Mouse (Mus musculus): Measurements from ENCODE around the gene Kif13a. TPM values are rescaled to one million over a fixed set of nuclear protein-coding genes. Genes with fewer than 3 reads are reported as not detected.
A peak's percentile ranks its signal among the peaks of the same experiment; 100 is the strongest.

The Kif13a gene
- total RNA-seq, 2 experiments from 2014 or later, result 24.6 to 28.2 TPM

DNA sequence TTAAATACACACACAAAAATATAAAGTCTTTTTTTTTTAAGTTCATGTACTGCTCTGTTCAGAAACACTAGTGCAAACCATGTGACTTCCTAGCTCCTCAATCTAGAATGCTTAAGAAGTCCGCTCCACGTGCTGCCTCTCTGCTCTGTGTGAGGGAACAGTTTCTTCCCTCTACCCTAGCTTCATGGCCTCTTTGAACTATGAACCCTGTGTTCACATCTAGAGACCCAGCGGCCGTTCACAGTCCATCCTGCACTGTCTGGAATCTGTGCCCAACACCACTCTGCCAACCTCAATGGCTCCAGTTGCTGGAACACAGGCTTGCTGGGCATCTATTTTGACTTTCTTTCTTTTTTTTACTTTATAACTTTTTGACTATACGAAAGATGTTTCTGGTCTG lies 75.2 kb downstream of the Kif13a start:
- no peak for DNase-seq (ENCODE audit: low spot score in 2 of 2)
- intact Hi-C loops (cut with DNase I), result no loop called here

DNA sequence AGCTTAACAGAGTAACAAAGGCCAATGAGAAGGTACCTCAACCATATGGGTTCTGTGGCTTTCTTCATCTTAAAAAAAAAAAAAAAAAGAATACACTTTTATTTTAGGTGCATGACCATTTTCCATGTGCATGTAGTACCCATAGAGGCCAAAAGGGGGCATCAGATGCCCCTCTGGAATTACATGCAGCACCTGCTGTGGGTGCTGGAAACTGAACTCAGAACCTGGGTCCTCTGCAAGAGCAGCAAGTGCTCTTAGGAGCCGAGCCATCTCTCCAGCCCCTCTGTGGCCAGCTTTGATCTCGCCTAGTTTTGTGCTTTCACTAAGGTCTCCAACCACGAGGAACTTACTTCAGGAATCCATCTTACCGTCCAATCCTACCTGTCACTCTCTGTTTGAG lies 77.2 kb downstream of the Kif13a start:
- intact Hi-C loops (cut with DNase I), result no loop called here
- DNase-seq (ENCODE audit: low spot score in 2 of 2), result no peak

DNA sequence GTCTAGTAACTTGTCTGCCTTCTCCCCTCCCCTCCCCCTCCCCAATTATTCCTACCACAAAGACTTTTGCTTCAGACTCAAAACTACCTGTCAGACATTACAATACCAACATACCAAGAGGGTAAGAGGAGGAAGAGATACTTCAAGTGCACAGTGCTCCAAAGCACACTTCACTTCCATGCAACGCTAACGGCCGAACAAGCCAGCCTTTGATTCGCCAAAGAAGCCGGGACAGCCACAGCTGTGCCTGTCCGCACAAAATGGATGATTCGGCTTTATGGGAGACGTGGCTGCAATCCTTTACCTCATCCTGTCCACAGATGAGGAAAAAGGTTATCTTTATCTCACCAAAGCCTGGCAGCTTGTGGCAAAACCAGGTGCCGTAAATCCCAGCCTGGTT lies 84.2 kb downstream of the Kif13a start:
- DNase-seq (ENCODE audit: low spot score in 2 of 2), result no peak
- intact Hi-C loops (cut with DNase I), result no loop called here

- intact Hi-C loops (cut with DNase I), result loop anchor here (5.0 kb wide), 1 partner anchor 83 kb away; the partner anchor contains the start of gene Kif13a
- DNase-seq (ENCODE audit: low spot score in 2 of 2), result no peak
Measured at GRCm38 (mm10) chr13:46844561-46845235, 85.0 kb downstream of the Kif13a start.

DNA sequence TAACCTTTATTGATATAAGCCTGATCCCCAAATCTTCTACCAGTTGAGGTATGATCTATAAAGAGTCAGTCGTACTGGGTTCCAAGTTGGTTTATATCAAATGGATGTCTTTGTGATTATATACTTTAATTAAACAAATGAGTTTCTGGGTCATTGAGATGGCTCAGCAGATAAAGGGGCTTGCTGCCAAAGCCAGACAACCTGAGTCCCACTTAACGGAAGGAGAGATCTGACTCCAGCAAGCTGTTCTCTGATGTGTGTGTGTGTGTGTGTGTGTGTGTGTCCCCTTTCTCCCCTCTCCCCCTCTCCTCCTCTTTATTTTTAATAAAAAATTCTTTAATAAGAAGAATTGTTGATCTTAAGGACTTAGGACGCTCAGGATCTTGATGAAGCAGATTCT lies 86.0 kb downstream of the Kif13a start:
- intact Hi-C loops (cut with DNase I), result loop anchor here (5.0 kb wide), 1 partner anchor 84 kb away; the partner anchor contains the start of gene Kif13a
- no peak for DNase-seq (ENCODE audit: low spot score in 2 of 2)

DNA sequence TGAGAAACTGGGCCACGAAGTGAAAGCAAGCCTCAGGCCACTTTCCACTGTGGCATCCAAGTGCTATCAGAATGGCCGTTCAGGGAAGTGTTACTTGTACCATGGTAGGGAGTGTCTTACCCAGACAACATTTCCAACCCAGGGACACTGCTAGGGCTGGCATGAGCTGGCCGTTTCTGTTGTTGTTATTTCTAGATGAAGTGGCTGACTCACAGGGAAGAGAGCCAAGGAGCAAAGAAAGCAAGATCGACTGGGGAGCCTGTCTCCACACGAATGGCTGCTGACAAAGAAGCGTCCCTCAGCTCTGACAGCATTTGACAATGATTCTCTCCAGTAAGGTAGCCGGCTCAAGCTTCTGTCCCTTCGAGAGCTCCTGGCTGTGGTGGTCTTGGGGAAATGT lies 87.5 kb downstream of the Kif13a start:
- intact Hi-C loops (cut with DNase I), result loop anchor here (5.0 kb wide), 1 partner anchor 85 kb away; the partner anchor contains the start of gene Kif13a
- DNase-seq (ENCODE audit: low spot score in 2 of 2), result no peak

DNA sequence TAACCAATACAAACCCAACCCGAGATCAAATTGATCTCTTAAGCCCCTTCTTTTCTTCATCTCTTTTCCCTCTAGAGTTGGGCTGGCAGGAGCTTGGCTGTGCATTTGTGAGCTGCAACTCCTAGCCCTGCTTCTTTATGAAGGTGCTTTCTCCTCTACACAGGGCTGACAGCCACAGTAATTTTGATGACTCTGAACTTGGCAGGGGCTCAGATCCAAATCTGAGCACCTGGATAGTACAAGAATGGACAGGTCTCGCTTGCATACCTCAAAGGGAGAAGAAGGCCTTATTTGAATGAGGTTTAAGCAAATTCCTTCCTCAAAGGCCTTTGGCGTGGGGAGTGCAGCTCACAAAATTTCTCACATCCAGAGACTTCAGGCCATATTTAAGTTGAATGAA lies 88.0 kb downstream of the Kif13a start:
- intact Hi-C loops (cut with DNase I), result loop anchor here (5.0 kb wide), 1 partner anchor 86 kb away; the partner anchor contains the start of gene Kif13a
- DNase-seq (ENCODE audit: low spot score in 2 of 2), result no peak

DNA sequence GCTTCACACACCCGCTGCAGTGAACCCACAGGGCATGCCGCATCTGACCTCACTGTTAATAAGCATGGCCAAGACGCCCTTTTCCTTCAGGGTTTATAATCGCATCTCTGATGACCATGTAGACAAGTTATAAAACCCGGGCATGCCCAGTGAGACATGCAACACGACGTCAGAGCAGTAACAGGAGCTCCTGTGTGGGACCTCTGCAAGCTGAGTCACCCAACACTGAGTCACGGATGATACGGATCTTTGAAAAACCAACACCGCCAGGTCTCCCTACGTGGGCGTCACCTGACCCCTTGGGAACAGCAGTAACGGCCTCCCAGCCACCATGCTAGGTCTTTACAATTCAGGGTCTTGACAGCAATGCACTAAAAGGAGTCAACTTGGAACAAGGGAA lies 89.0 kb downstream of the Kif13a start:
- DNase-seq (ENCODE audit: low spot score in 2 of 2), result no peak
- intact Hi-C loops (cut with DNase I), result loop anchor here (5.0 kb wide), 1 partner anchor 87 kb away; the partner anchor contains the start of gene Kif13a

DNA sequence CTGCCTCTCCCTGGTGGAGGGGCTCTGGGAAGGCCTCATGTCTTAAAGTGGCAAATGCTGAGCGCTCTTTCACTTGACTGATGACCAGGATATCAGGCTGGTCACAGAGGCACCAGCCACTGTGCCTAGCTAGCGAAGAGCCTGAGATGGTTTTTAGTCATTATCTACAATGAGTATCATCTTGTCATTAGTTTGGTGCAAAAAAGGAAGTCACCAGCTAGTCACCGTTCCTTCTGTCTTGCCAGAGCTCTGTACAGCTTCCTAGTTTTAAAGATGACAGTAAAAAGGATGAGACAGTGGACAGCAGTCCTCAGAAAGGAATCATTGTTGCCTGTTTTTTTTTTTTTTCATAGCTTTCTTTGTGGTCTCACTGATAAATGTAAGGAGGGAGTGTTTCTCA lies 90.4 kb downstream of the Kif13a start:
- intact Hi-C loops (cut with DNase I), result no loop called here
- DNase-seq (ENCODE audit: low spot score in 2 of 2), result no peak

DNA sequence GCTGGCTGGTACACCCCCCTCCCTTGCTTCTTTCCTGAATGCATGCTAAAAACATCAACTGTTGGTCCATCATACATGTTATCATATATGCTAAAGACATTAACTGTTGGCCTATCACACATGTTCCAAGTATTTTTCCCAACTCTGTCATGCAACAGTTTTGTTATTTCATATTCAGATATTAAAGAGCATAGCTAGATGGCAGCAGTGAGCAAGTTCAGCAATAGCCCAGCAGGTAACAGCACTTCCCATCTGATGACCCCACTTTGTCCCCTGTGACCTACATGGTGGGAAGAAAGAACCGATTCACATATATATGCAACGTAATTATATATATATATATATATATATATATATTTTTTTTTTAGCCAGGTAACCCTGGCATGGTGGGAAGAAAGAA lies 91.1 kb downstream of the Kif13a start:
- peak in 1 of 2 experiments; percentile 42 for DNase-seq (ENCODE audit: low spot score in 2 of 2)
- intact Hi-C loops (cut with DNase I), result loop anchor here (1.0 kb wide), 1 partner anchor 179 kb away; no protein-coding TSS in a partner anchor

DNA sequence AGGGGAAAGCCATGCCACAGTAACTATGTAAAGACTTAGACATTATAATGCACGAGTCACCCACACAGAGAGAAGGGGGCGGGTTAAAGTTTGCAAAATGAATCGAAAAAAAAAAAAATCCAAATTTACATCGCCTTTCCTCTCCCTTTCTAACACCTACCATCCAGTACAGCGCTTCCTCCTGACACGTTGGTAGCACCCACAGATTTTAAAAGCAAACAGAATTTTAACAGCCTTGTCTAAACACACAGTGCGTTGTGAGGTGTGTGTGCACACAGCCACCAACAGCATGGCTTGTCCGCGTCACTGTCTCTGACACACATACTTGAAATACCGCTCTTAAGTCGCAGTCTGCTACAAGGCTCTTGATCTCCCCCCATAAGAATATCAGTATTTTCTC lies 94.3 kb downstream of the Kif13a start:
- DNase-seq (ENCODE audit: low spot score in 2 of 2), result no peak
- intact Hi-C loops (cut with DNase I), result no loop called here

DNA sequence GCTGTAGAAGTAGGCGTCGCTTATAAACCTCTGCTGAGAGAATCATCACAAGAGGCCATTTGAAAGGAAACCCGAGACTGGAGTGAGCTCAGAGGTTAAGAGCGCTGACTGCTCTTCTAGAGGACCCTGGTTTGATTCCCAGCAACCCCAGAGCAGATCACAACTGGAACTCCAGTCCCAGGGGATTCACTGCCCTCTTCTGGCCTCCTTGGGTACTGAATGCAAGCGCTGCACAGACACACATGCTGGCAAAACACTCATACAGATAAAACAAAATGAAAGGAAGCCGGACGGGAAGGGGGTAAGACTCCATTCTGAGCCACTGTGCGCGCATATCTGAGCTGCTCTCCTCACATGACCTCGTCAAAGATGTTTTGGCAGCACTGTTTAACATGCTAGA lies 94.9 kb downstream of the Kif13a start:
- intact Hi-C loops (cut with DNase I), result no loop called here
- no peak for DNase-seq (ENCODE audit: low spot score in 2 of 2)

DNA sequence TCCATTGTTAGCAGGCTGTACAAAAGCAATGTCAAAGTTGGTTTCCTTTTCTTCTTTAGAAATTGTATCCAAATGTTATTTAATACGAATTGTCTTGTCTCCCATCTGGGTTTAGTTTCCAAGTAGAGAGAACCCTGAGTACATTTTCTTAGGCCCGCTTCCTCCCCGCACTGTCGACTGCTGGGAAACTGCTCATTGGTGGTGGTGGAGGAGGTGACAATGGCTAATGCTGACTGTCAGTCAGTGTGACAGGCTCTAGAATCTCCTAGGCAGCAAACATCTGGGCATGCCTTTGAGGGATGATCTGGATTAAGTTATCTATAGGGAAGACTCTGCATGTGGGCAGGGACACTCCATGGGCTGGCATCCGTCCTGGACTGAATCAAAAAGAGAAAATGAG lies 96.1 kb downstream of the Kif13a start:
- intact Hi-C loops (cut with DNase I), result no loop called here
- DNase-seq (ENCODE audit: low spot score in 2 of 2), result no peak

DNA sequence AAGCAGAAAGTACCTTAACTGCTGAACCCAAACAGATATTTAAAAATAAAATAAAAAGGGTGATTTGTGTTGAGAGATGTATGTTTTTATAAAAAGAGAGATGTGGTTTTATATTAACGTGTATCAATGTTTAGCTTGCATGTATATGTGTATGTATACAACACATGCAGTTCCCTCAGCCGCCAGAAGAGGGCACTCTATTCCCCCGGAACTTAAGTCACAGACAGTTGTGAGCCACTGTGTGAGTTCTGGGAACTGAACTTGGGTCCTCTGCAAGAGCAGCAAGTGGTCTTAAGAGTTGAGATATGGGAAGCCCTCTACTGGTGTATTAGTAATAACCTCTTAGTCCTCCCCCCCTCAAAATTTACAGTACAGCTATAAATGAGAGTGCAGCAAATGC lies 96.7 kb downstream of the Kif13a start:
- DNase-seq (ENCODE audit: low spot score in 2 of 2), result no peak
- intact Hi-C loops (cut with DNase I), result no loop called here

DNA sequence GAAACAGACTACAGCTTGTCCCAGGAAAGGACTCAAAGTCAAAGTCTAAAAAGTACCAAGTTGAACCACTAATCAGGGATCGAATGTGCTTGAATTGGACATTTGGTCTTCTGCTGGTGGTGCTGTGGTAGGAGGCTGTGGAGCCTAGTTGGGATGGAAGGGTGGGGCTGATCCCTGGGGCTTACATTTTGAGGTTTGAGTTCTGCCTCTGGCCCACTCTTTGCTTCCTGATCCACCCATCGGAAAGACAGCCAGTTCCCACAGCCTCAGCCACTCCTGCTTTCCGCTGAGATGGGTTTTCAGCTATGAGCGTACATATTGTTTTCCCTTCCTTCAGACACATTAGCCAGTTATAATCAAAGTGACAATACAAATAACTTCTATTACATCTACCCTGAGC lies 106.4 kb downstream of the Kif13a start:
- DNase-seq (ENCODE audit: low spot score in 2 of 2), result no peak
- intact Hi-C loops (cut with DNase I), result no loop called here

DNA sequence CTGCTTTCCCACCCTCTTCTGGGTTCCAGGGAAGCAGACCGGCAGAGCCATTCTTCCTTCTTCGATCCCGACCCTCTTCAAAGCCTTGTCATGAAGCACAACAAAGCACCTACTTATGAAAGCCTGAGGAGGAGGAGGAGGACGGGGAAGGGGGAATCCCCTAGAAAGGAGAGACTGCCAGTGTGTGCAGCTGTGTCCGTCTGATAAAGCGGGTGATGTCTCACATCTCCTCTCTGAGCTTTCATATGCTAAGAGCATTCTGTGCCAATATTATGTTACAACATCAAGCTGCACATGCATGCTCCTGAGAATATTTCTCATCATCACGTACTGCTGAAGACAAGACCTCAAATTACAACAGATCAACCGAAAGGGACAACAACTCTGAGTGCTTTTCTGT lies 107.5 kb downstream of the Kif13a start:
- no peak for DNase-seq (ENCODE audit: low spot score in 2 of 2)
- intact Hi-C loops (cut with DNase I), result no loop called here

DNA sequence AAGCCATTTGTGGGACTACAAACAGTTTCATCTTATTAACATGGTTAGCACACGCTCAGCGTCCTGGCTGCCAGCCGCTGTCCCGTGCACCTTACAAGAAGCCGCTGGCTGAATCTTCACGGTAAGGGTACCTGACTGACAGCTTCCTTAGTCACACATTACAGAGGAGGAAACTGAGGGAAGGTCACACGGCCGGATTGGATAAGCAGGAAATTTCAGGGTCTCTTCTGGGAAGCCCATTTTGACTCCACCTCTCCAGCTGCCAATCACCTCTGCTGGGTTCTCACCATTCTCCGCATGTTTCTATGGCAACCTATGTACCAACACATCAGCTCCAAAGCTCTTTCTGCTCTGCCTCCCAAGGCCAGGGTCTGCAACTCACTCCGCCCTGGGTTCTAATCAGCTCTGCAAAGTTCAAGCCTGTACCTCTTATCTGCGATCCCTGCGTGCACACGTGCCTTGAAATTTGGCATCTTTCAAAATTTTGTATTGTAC lies 109.9 kb downstream of the Kif13a start:
- intact Hi-C loops (cut with DNase I), result no loop called here

GRCm38 (mm10) chr13:46819202-46819728 lies 110.4 kb downstream of the Kif13a start:
- intact Hi-C loops (cut with DNase I), result no loop called here
- no peak for DNase-seq (ENCODE audit: low spot score in 2 of 2)

More for the DNA sequence above, 109.9 kb downstream of the Kif13a start:
- DNase-seq (ENCODE audit: low spot score in 2 of 2), result no peak

GRCm38 (mm10) chr13:46818374-46818773 lies 111.3 kb downstream of the Kif13a start:
- intact Hi-C loops (cut with DNase I), result no loop called here
- no peak for DNase-seq (ENCODE audit: low spot score in 2 of 2)

DNA sequence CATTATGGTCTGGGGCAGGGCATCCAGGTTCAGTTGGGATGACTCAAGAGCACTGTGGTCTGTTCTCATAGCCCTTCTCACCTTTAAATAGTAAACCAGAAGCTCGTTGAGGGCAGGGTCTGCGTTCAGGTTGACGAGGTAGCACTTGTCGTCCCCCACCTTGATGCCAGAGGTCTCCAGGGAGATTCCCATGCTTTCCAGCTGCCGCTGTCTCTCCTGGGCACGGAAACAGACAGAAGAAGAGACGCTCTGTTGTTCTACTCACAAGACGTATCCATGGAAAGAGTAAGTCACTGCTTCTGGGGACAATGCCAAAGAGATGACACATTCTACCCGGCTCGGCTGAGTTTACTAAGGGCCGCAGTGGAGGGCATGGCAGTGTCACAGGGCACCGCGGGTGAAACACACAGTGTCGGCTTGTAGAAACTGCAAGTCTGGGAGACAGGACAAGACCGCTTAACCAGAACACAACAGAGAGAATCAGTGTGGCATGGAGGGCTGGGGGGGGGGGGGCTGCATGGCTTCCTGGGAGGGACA lies 117.0 kb downstream of the Kif13a start:
- intact Hi-C loops (cut with DNase I), result no loop called here
- no peak for DNase-seq (ENCODE audit: low spot score in 2 of 2)

GRCm38 (mm10) chr13:46811696-46812095 lies 118.0 kb downstream of the Kif13a start:
- intact Hi-C loops (cut with DNase I), result no loop called here
- no peak for DNase-seq (ENCODE audit: low spot score in 2 of 2)
